Mouse (Mus musculus): ENCODE measurements around the gene Cela1.

GRCm38 (mm10) chr15:100678581-100678980, 9.1 kb downstream of the Cela1 start:
- TF ChIP-seq TAL1 (IDR thresholded peaks at IDR 0.05; ENCODE audit: low read length) (no peak), GATA1 (IDR thresholded peaks at IDR 0.05; ENCODE audit: low read length) (no peak)
